Mouse (Mus musculus) midbrain, embryonic 15.5 days (tissue): ENCODE measurements around the gene Srrm2. TPM values are rescaled to one million over a fixed set of nuclear protein-coding genes. Genes with fewer than 3 reads are reported as not detected.

Source experiments
- ATAC-seq: fragments of 200-750 bp; cut with Nextera tagmentation; replicated peaks from 2 replicates; pipeline ENCODE4 v1.8.0; 2017; ENCODE audit warnings: moderate TSS enrichment
- H3K27ac ChIP-seq: fragments of 300-500 bp; sonication (generic); 2 replicates; pipeline ENCODE4 v1.5.1; 2015; ENCODE audit warnings: mild to moderate bottlenecking, inconsistent platforms
- H3K27me3 ChIP-seq: fragments of 300-500 bp; sonication (generic); replicated peaks from 2 replicates; pipeline ENCODE4 v1.6.1; 2015; ENCODE audit warnings: inconsistent platforms
- H3K36me3 ChIP-seq: fragments of 300-500 bp; sonication (generic); replicated peaks from 2 replicates; pipeline ENCODE4 v1.6.1; 2015; ENCODE audit warnings: inconsistent platforms
- H3K4me1 ChIP-seq: fragments of 300-500 bp; sonication (generic); 2 replicates; pipeline ENCODE4 v1.6.1; 2015; ENCODE audit warnings: inconsistent platforms
- H3K4me2 ChIP-seq: fragments of 300-500 bp; sonication (generic); 2 replicates; pipeline ENCODE4 v1.6.1; 2015; ENCODE audit warnings: inconsistent platforms, mild to moderate bottlenecking, moderate library complexity
- H3K4me3 ChIP-seq: fragments of 300-500 bp; sonication (generic); 2 replicates; pipeline ENCODE4 v1.5.1; 2015; ENCODE audit warnings: mild to moderate bottlenecking, inconsistent platforms
- H3K9ac ChIP-seq: fragments of 300-500 bp; sonication (generic); 2 replicates; pipeline ENCODE4 v1.6.1; 2015; ENCODE audit warnings: mild to moderate bottlenecking, inconsistent platforms
- H3K9me3 ChIP-seq: fragments of 300-500 bp; sonication (generic); 2 replicates; pipeline ENCODE4 v1.6.1; 2016; ENCODE audit warnings: inconsistent platforms
- WGBS: fragments of 180-500 bp; shearing (Covaris S2); methylation state at CpG from one replicate; pipeline ENCODE4 v1.1.7; 2015; ENCODE audit warnings: mixed read lengths; 5-methylcytosine and 5-hydroxymethylcytosine counted together
- polyA plus RNA-seq: library from polyadenylated mRNA; unstranded; fragments of >200 nt; fragmentation: Nextera tagmentation; extraction: Ambion mirVana; gene quantifications from 2 replicates; pipeline ENCODE4 v1.2.1, GENCODE M21; 2015

Gene Srrm2
- polyA plus RNA-seq, 1 experiment from 2014 or later, result 579 TPM

DNA sequence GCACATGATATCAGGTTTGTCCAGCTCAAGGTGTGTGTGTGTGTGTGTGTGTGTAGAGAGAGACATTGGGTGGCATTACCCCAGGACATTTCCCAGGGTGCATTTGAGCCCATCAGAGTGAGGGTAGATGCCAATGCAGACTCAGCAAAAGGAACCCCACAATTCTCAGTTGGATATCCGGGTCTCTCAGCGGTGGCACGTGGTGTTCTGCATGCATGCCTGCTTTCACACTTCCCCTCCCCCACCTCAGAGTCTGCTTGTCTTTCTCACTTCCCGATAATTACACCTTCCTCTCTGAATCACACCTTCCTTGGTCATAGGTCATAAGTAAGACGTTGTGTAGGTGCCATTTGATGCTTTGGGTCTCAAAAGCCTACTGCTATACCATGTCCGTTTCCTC is 42.3 kb upstream of the Srrm2 start:
- Histone ChIP-seq H3K27ac (no peak overlapping the region), H3K4me1 (peaks cover 19% of the 10 kb centered on the region), H3K9ac (no peak overlapping the region), H3K4me2 (no peak overlapping the region), H3K9me3 (no peaks in the 10 kb centered on the region), H3K36me3 (peaks cover 6% of the 10 kb centered on the region), H3K4me3 (no peak overlapping the region), H3K27me3 (peaks cover 39% of the 10 kb centered on the region)
- WGBS, result 49% methylated on average over 6 of the region's 6 CpGs
- ATAC-seq, result no peak

- 37% methylated on average over 10 of the region's 10 CpGs for WGBS
- no peak overlapping the region for H3K9ac ChIP-seq
- H3K9me3 ChIP-seq, result no peaks in the 10 kb centered on the region
- H3K4me3 ChIP-seq, result no peak overlapping the region
- peaks cover 14% of the 10 kb centered on the region for H3K36me3 ChIP-seq
- peaks cover 19% of the 10 kb centered on the region for H3K4me1 ChIP-seq
- H3K4me2 ChIP-seq, result no peak overlapping the region
- ATAC-seq, result no peak
- H3K27ac ChIP-seq, result no peak overlapping the region
- H3K27me3 ChIP-seq, result peaks cover 31% of the 10 kb centered on the region
Measured at GRCm38 (mm10) chr17:23748631-23749391, 41.5 kb upstream of the Srrm2 start.

- no peak overlapping the region for H3K9ac ChIP-seq
- peaks cover 21% of the 10 kb centered on the region for H3K36me3 ChIP-seq
- 82% methylated on average over 11 of the region's 11 CpGs for WGBS
- no peak for ATAC-seq
- no peaks in the 10 kb centered on the region for H3K9me3 ChIP-seq
- H3K4me3 ChIP-seq, result no peak overlapping the region
- peaks cover 25% of the 10 kb centered on the region for H3K27me3 ChIP-seq
- H3K4me2 ChIP-seq, result no peak overlapping the region
- no peak overlapping the region for H3K27ac ChIP-seq
- H3K4me1 ChIP-seq, result peaks cover 18% of the 10 kb centered on the region
Measured at GRCm38 (mm10) chr17:23749400-23750191, 40.7 kb upstream of the Srrm2 start.

GRCm38 (mm10) chr17:23755689-23756088 is 34.6 kb upstream of the Srrm2 start:
- Histone ChIP-seq H3K4me1 (no peaks in the 10 kb centered on the region), H3K4me2 (no peak overlapping the region), H3K9me3 (no peaks in the 10 kb centered on the region), H3K36me3 (peaks cover 71% of the 10 kb centered on the region), H3K27me3 (no peaks in the 10 kb centered on the region), H3K9ac (no peak overlapping the region), H3K4me3 (no peak overlapping the region), H3K27ac (no peak overlapping the region)
- 93% methylated on average over 13 of the region's 13 CpGs for WGBS
- ATAC-seq, result no peak

GRCm38 (mm10) chr17:23757581-23757980 is 32.8 kb upstream of the Srrm2 start:
- Histone ChIP-seq H3K9me3 (no peaks in the 10 kb centered on the region), H3K27me3 (no peaks in the 10 kb centered on the region)

DNA sequence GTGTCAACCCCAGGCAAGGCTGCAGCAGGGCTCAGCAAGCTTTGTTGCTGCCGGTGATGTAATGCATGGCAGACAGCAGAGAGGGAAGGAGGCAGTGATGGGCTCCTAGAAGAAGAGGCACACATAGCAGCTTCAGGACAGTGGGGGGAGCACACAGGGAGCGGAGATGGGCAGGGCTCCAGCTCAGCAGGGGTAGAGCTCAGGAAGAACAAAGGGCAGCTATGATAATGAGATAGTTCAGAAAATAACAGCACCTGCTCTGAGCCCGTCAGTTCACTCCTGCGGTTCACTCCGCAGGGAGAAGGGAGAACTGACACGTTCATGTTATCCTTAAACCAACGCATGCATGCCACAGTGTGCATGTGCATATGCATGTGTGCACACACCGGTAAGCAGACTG is 31.5 kb upstream of the Srrm2 start:
- H3K4me3 ChIP-seq, result no peak overlapping the region
- H3K4me1 ChIP-seq, result no peaks in the 10 kb centered on the region
- peaks cover 71% of the 10 kb centered on the region for H3K36me3 ChIP-seq
- H3K4me2 ChIP-seq, result no peak overlapping the region
- H3K27me3 ChIP-seq, result no peaks in the 10 kb centered on the region
- H3K9ac ChIP-seq, result no peak overlapping the region
- 63% methylated on average over 8 of the region's 8 CpGs for WGBS
- no peak overlapping the region for H3K27ac ChIP-seq
- ATAC-seq, result no peak
- no peaks in the 10 kb centered on the region for H3K9me3 ChIP-seq

More at GRCm38 (mm10) chr17:23757581-23757980, 32.8 kb upstream of the Srrm2 start:
- Histone ChIP-seq H3K36me3 (peaks cover 83% of the 10 kb centered on the region), H3K4me2 (no peak overlapping the region), H3K4me1 (no peaks in the 10 kb centered on the region), H3K4me3 (no peak overlapping the region), H3K27ac (no peak overlapping the region), H3K9ac (no peak overlapping the region)
- 93% methylated on average over 9 of the region's 9 CpGs for WGBS
- no peak for ATAC-seq

GRCm38 (mm10) chr17:23760231-23760630 is 30.1 kb upstream of the Srrm2 start:
- ATAC-seq, result no peak
- Histone ChIP-seq H3K27ac (no peak overlapping the region), H3K9me3 (no peaks in the 10 kb centered on the region), H3K27me3 (no peaks in the 10 kb centered on the region), H3K36me3 (peaks cover 64% of the 10 kb centered on the region), H3K4me1 (no peaks in the 10 kb centered on the region), H3K9ac (no peak overlapping the region), H3K4me2 (no peak overlapping the region), H3K4me3 (no peak overlapping the region)
- 94% methylated on average over 9 of the region's 9 CpGs for WGBS

DNA sequence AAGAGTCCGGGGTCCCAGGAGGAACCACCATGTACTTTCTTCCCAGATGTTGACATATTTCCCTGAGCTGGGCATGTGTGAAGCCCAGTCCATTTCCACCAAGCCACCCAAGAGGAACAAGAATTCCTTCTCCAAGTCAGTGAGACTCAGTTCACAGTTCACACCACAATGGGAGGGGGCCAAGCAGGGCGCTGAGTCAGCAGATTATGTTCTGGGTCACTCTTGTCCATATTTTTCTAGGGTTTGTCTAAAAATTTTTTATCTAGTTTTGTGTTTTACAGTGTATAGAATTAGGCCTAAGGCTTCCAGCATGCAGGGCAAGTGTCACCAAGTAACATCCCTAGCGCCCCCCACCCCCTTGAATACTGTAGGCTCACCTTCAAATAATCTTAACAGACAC is 29.2 kb upstream of the Srrm2 start:
- 96% methylated on average over 3 of the region's 3 CpGs for WGBS
- peaks cover 55% of the 10 kb centered on the region for H3K36me3 ChIP-seq

GRCm38 (mm10) chr17:23762976-23763375 is 27.4 kb upstream of the Srrm2 start:
- ATAC-seq, result no peak
- Histone ChIP-seq H3K4me2 (no peak overlapping the region), H3K9ac (no peak overlapping the region), H3K4me3 (no peak overlapping the region), H3K27me3 (no peaks in the 10 kb centered on the region), H3K9me3 (no peaks in the 10 kb centered on the region), H3K36me3 (peaks cover 38% of the 10 kb centered on the region), H3K27ac (no peak overlapping the region), H3K4me1 (no peaks in the 10 kb centered on the region)
- 88% methylated on average over 11 of the region's 11 CpGs for WGBS

More for the DNA sequence above, 29.2 kb upstream of the Srrm2 start:
- Histone ChIP-seq H3K9me3 (no peaks in the 10 kb centered on the region), H3K4me3 (no peak overlapping the region), H3K4me1 (no peaks in the 10 kb centered on the region), H3K27me3 (no peaks in the 10 kb centered on the region), H3K4me2 (no peak overlapping the region), H3K27ac (no peak overlapping the region), H3K9ac (no peak overlapping the region)
- no peak for ATAC-seq

DNA sequence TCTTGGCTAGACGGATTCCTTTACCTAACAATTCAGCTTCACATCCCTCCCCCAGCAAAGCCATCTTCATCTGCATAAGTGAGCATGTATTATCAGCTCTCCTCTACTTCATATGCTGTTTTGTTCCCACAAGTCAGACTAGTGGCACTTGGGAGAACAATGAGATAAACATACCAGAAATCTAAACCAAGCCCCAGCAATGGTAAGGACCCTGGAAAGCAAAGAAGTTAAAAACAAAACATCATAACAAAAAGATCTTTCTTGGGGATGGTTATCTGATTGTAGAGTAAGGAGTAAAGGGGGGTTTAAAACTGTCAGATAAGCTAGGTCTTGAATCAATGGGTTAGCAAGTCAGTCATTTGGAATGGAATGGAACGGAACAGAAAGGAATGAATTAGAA is 19.8 kb upstream of the Srrm2 start:
- Histone ChIP-seq H3K9ac (peak overlapping the region; percentile 98), H3K9me3 (no peaks in the 10 kb centered on the region), H3K4me1 (peaks cover 27% of the 10 kb centered on the region), H3K27me3 (no peaks in the 10 kb centered on the region), H3K4me2 (peak overlapping the region; percentile 69), H3K27ac (peak overlapping the region; percentile 93), H3K4me3 (peak overlapping the region; percentile 94), H3K36me3 (no peaks in the 10 kb centered on the region)
- no peak for ATAC-seq
- WGBS, result 7% methylated on average over 2 of the region's 2 CpGs

GRCm38 (mm10) chr17:23770896-23771283 is 19.4 kb upstream of the Srrm2 start:
- peak overlapping the region; percentile 94 for H3K4me3 ChIP-seq
- H3K4me2 ChIP-seq, result peak overlapping the region; percentile 69
- no peaks in the 10 kb centered on the region for H3K27me3 ChIP-seq
- peak overlapping the region; percentile 98 for H3K9ac ChIP-seq
- H3K36me3 ChIP-seq, result 0 out of 2 replicates have a peak, but pooled peaks cover 2% of the 10 kb centered on the region
- H3K4me1 ChIP-seq, result peaks cover 27% of the 10 kb centered on the region
- H3K9me3 ChIP-seq, result no peaks in the 10 kb centered on the region
- WGBS, result under 1% methylated on average over 19 of the region's 19 CpGs
- H3K27ac ChIP-seq, result peak overlapping the region; percentile 93
- ATAC-seq, result peak; percentile 47; the same call in 1 of the 2 replicates

DNA sequence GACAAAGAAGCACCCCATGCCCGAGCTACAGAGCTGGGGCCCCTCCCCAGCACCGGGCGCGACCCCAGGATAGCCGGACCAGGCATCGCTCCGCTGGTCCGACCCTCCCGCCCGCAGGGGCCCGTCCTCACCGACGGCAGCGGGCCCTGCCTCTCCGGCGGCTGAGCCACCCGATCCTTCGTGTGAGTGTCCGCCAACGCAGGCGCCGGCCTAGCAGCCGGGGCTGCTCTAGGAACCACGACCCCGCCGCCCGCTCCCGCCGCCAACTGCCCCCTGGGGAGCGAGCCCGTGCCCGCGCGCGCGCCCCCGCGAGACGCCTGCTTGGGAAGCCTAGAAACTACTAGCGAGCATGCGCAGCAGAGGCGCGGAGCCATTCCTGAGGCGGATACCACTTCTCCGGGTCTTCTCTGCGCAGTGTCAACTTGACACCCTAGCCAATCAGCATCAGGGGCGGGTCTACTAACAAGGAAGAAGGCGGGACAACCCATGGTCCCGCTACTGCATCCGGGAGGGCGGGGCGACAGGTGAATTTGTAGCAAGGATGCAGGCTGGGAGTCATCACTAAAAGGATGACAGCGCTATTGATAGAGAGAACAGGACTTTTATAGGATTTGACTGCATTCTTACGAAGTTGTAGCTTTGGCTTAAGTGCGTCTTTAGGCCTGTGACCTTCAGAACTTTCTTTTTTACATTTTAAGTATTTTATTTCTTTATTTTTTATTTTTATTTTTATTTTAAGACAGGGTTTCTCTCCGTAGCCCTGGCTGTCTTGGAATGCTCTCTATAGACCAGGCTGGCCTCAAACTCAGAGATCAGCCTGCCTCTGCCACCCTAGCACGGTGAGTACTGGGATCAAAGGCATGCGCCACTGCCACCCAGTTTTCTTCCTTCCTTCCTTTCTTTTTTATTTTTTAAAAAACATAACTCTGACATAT is 18.8 kb upstream of the Srrm2 start, which contains the start of gene Flywch1:
Gene Flywch1, minus strand, starts transcription at position 319 of the 935 bp plus-strand sequence.
- Histone ChIP-seq H3K9ac (peak within 1 kb of the TSS; percentile 98), H3K9me3 (no peaks in the 10 kb centered on the region), H3K27ac (peak within 1 kb of the TSS; percentile 93), H3K36me3 (0 out of 2 replicates have a peak, but pooled peaks cover 2% of the 10 kb centered on the region), H3K4me1 (peaks cover 27% of the 10 kb centered on the region), H3K4me3 (peak within 1 kb of the TSS; percentile 94), H3K27me3 (no peaks in the 10 kb centered on the region), H3K4me2 (peak within 1 kb of the TSS; percentile 69)
- 3% methylated on average over 58 of the region's 58 CpGs for WGBS
- peak; percentile 98 for ATAC-seq
